Mouse (Mus musculus) hindbrain, postnatal 0 days (tissue): Measurements from ENCODE around the gene Cntnap1. TPM values are rescaled to one million over a fixed set of nuclear protein-coding genes. Genes with fewer than 3 reads are reported as not detected.

Source experiments
- ATAC-seq: fragments of 200-750 bp; cut with Nextera tagmentation; 2 replicates; pipeline ENCODE4 v1.8.0; 2017; ENCODE audit warnings: mild to moderate bottlenecking, moderate TSS enrichment, moderate library complexity
- DNase-seq: peaks from one replicate; pipeline ENCODE4 v3.0.0-alpha.2; 2015; ENCODE audit warnings: low spot score
- H3K27ac ChIP-seq: fragments of 300-500 bp; sonication (generic); 2 replicates; pipeline ENCODE4 v1.5.1; 2014; ENCODE audit warnings: mild to moderate bottlenecking
- H3K27me3 ChIP-seq: fragments of 300-500 bp; sonication (generic); 2 replicates; pipeline ENCODE4 v1.6.1; 2014; ENCODE audit warnings: low read length, mixed read lengths; ENCODE audit not compliant: insufficient read depth
- H3K36me3 ChIP-seq: fragments of 300-500 bp; sonication (generic); 2 replicates; pipeline ENCODE4 v1.6.1; 2014; ENCODE audit warnings: low read length, mixed read lengths; ENCODE audit not compliant: insufficient read depth
- H3K4me1 ChIP-seq: fragments of 300-500 bp; sonication (generic); 2 replicates; pipeline ENCODE4 v1.6.1; 2014; ENCODE audit warnings: antibody characterized with exemption, low read length, mixed read lengths; ENCODE audit not compliant: insufficient read depth
- H3K4me2 ChIP-seq: fragments of 300-500 bp; sonication (generic); 2 replicates; pipeline ENCODE4 v1.6.1; 2014; ENCODE audit warnings: low read depth, mild to moderate bottlenecking, low read length, moderate library complexity, mixed read lengths
- H3K4me3 ChIP-seq: fragments of 300-500 bp; sonication (generic); 2 replicates; pipeline ENCODE4 v1.5.1; 2014; ENCODE audit warnings: low read length
- H3K9ac ChIP-seq: fragments of 300-500 bp; sonication (generic); replicated peaks from 2 replicates; pipeline ENCODE4 v1.6.1; 2014; ENCODE audit warnings: mild to moderate bottlenecking, low read length, moderate library complexity, mixed read lengths
- H3K9me3 ChIP-seq: fragments of 300-500 bp; sonication (generic); 2 replicates; pipeline ENCODE4 v1.6.1; 2016; ENCODE audit warnings: low read length, mixed read lengths
- CTCF ChIP-seq: IDR thresholded peaks from 2 replicates; pipeline ENCODE4 v1.5.1; 2016; ENCODE audit warnings: antibody characterized with exemption, control low read depth, low read depth
- WGBS: fragments of 180-500 bp; shearing (Covaris S2); extraction: QIAGEN DNeasy Blood & Tissue Kit; methylation state at CpG from one replicate; pipeline ENCODE4 v1.1.7; 2014; 5-methylcytosine and 5-hydroxymethylcytosine counted together
- polyA plus RNA-seq: library from polyadenylated mRNA; unstranded; fragments of >200 nt; fragmentation: Nextera tagmentation; extraction: Ambion mirVana; gene quantifications from 2 replicates; pipeline ENCODE4 v1.2.1, GENCODE M21; 2015
- total RNA-seq: library from RNA; depleted of rRNA; stranded (reverse); fragments of >200 nt; gene quantifications from 2 replicates; pipeline ENCODE4 v1.2.3, GENCODE M21; 2014

Cntnap1 gene
- total and polyA plus RNA-seq, 2 experiments from 2014 or later = 6.5 to 28.9 TPM

- 51% methylated on average over 17 of the region's 17 CpGs for WGBS
- Histone ChIP-seq H3K27ac (peak overlapping the region; percentile 82; the same call in 1 of the 2 replicates), H3K4me2 (no peak overlapping the region), H3K27me3 (no peaks in the 10 kb centered on the region), H3K4me3 (no peak overlapping the region), H3K9ac (no peak overlapping the region), H3K9me3 (no peaks in the 10 kb centered on the region), H3K4me1 (peaks cover 10% of the 10 kb centered on the region), H3K36me3 (peaks cover 5% of the 10 kb centered on the region)
- ATAC-seq (no peak), DNase-seq (peak; percentile 33)
- TF ChIP-seq CTCF = no peak
These were observed 20.9 kb downstream of the Cntnap1 start for GRCm38 (mm10) chr11:101190913-101191907.

GRCm38 (mm10) chr11:101191919-101192470 lies 21.7 kb downstream of the Cntnap1 start:
- ATAC-seq = no peak
- WGBS = 59% methylated on average over 4 of the region's 4 CpGs
- TF ChIP-seq CTCF = no peak

GRCm38 (mm10) chr11:101192646-101193045 lies 22.3 kb downstream of the Cntnap1 start:
- H3K4me2 ChIP-seq = no peak overlapping the region

More at GRCm38 (mm10) chr11:101191919-101192470, 21.7 kb downstream of the Cntnap1 start:
- no peaks in the 10 kb centered on the region for H3K9me3 ChIP-seq
- peaks cover 10% of the 10 kb centered on the region for H3K4me1 ChIP-seq
- no peak for DNase-seq
- no peaks in the 10 kb centered on the region for H3K27me3 ChIP-seq
- peaks cover 5% of the 10 kb centered on the region for H3K36me3 ChIP-seq
- H3K4me3 ChIP-seq = no peak overlapping the region
- no peak overlapping the region for H3K9ac ChIP-seq
- no peak overlapping the region for H3K4me2 ChIP-seq
- H3K27ac ChIP-seq = peak overlapping the region; percentile 82; the same call in 1 of the 2 replicates

GRCm38 (mm10) chr11:101193076-101193475 lies 22.8 kb downstream of the Cntnap1 start:
- Histone ChIP-seq H3K9ac (no peak overlapping the region), H3K9me3 (no peaks in the 10 kb centered on the region), H3K27me3 (no peaks in the 10 kb centered on the region), H3K4me2 (no peak overlapping the region), H3K36me3 (peaks cover 12% of the 10 kb centered on the region), H3K4me1 (peaks cover 10% of the 10 kb centered on the region), H3K4me3 (no peak overlapping the region), H3K27ac (no peak overlapping the region)
- ATAC-seq (no peak), DNase-seq (no peak)
- TF ChIP-seq CTCF = no peak
- WGBS = 81% methylated on average over 7 of the region's 7 CpGs

More at GRCm38 (mm10) chr11:101192646-101193045, 22.3 kb downstream of the Cntnap1 start:
- no peak for DNase-seq
- no peaks in the 10 kb centered on the region for H3K9me3 ChIP-seq
- no peak overlapping the region for H3K4me3 ChIP-seq
- 68% methylated on average over 6 of the region's 6 CpGs for WGBS
- H3K36me3 ChIP-seq = peaks cover 9% of the 10 kb centered on the region
- H3K9ac ChIP-seq = no peak overlapping the region
- H3K27me3 ChIP-seq = no peaks in the 10 kb centered on the region
- H3K4me1 ChIP-seq = peaks cover 10% of the 10 kb centered on the region
- no peak overlapping the region for H3K27ac ChIP-seq
- no peak for TF ChIP-seq CTCF
- no peak for ATAC-seq

GRCm38 (mm10) chr11:101194137-101194536 lies 23.8 kb downstream of the Cntnap1 start:
- Histone ChIP-seq H3K4me3 (no peak overlapping the region), H3K9me3 (no peaks in the 10 kb centered on the region), H3K27me3 (no peaks in the 10 kb centered on the region), H3K36me3 (peaks cover 21% of the 10 kb centered on the region), H3K27ac (no peak overlapping the region), H3K4me1 (peaks cover 8% of the 10 kb centered on the region), H3K9ac (no peak overlapping the region), H3K4me2 (no peak overlapping the region)
- 71% methylated on average over 5 of the region's 5 CpGs for WGBS
- no peak for TF ChIP-seq CTCF
- ATAC-seq (no peak), DNase-seq (no peak)

- Histone ChIP-seq H3K9ac (no peak overlapping the region), H3K9me3 (no peaks in the 10 kb centered on the region), H3K36me3 (peaks cover 26% of the 10 kb centered on the region), H3K4me2 (no peak overlapping the region), H3K27ac (no peak overlapping the region), H3K4me3 (no peak overlapping the region), H3K4me1 (peaks cover 6% of the 10 kb centered on the region; the same call in 1 of the 2 replicates), H3K27me3 (no peaks in the 10 kb centered on the region)
- ATAC-seq = no peak
- 91% methylated on average over 6 of the region's 6 CpGs for WGBS
- TF ChIP-seq CTCF = no peak
- DNase-seq = no peak
These were observed 24.3 kb downstream of the Cntnap1 start for GRCm38 (mm10) chr11:101194643-101195042.
